Mouse (Mus musculus) liver, postnatal 0 days (tissue): ENCODE results near the gene Spc24.

ENCODE experiments used
- CTCF ChIP-seq: sonication (generic); IDR thresholded peaks from 2 replicates; pipeline ENCODE4 v1.5.1; 2016; ENCODE audit warnings: antibody characterized with exemption, low read depth
- EP300 ChIP-seq: IDR thresholded peaks from 2 replicates; pipeline ENCODE4 v1.6.1; 2016; ENCODE audit warnings: antibody characterized with exemption, low read depth, mild to moderate bottlenecking

GRCm38 (mm10) chr9:21806363-21806762 is 46.3 kb upstream of the Spc24 start:
- TF ChIP-seq CTCF = no peak
- peak; percentile 74 for TF ChIP-seq EP300
